Mouse (Mus musculus) testis, adult 10 weeks (tissue): Measurements from ENCODE around the gene Col13a1. TPM values are rescaled to one million over a fixed set of nuclear protein-coding genes. Genes with fewer than 3 reads are reported as not detected.

Experiments
- polyA plus RNA-seq: library from polyadenylated mRNA; stranded (reverse); fragments of 350-450 nt; fragmentation: Illumina TruSeq; extraction: RNeasy Lipid Tissue Mini Kit (QIAGEN cat#74804); gene quantifications from one replicate; pipeline ENCODE4 v1.2.3, GENCODE M21; 2014; ENCODE audit warnings: low read depth, low replicate concordance

Col13a1 gene
- 0.48 TPM for polyA plus RNA-seq

GRCm38 (mm10) chr10:61978866-61979340, at the start of gene Col13a1:
Gene Col13a1 (minus strand): TSS chr10:61979108.

Other genes with a start within 250 kb of the Col13a1 start
- gene H2afy2, start 195.0 kb downstream of the Col13a1 start, polyA plus RNA-seq = 3.8 TPM
- not detected for gene Neurog3, start 154.0 kb upstream of the Col13a1 start, polyA plus RNA-seq
- 1.7 TPM for gene Fam241b, start 164.8 kb upstream of the Col13a1 start, polyA plus RNA-seq